14 mouse cellular contexts compared by ENCODE assay signal in the genomic region with DNA sequence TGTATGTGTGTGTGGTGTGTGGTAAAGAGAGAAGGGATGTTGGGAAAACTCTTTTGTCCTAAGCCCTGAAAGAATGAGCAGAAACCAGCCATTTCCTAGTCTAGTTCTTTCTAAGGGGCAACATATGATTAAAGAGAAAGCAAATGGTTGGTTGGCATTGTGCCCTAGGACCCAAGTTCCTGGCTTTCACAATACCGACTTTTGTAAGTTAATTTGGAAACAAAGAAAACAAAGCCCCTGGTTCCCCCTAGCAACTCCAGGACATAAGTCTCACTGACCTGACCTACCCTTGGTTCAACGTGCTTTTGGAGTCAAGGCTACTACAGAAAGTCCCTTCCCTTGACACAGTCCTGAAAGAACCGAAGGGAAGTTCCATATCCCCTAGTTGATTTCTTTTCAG.
DNase-seq lines count a peak whose midpoint lies in the region; ATAC-seq lines count a peak whose summit lies in the region.
"Had no signal": no experiment of that assay in that cellular context is flagged by ENCODE, and none has a peak within 500 bp of the region (broad histone marks: within the 10 kb centered on the region; RNA-seq: fewer than 3 reads in every experiment).

No protein-coding gene starts in this region.

- peak overlapping the region; percentile 36; the same call in 1 of the 2 replicates for H3K27ac ChIP-seq in heart, embryonic 11.5 days (ENCODE audit: low read depth, low read length)
- H3K27ac ChIP-seq in forebrain, embryonic 11.5 days (ENCODE audit: low read depth, low read length), result peak overlapping the region; percentile 2; the same call in 1 of the 2 replicates
- peak overlapping the region; percentile 92 for H3K27ac ChIP-seq in hindbrain, embryonic 12.5 days
- H3K27ac ChIP-seq in midbrain, embryonic 15.5 days, result peak overlapping the region; percentile 86
- H3K27ac ChIP-seq: liver, embryonic 12.5 days; macrophage had no signal

- no peak for ATAC-seq in heart, embryonic 11.5 days (replicated peaks; ENCODE audit: insufficient number of reproducible peaks, low FRiP score, low TSS enrichment)
- ATAC-seq in forebrain, embryonic 11.5 days (replicated peaks; ENCODE audit: low FRiP score), result no peak
- ATAC-seq in hindbrain, embryonic 12.5 days (ENCODE audit: low FRiP score), result no peak
- no peak for ATAC-seq in midbrain, embryonic 15.5 days (replicated peaks)
- ATAC-seq: liver, embryonic 12.5 days had no signal

- H3K4me1 ChIP-seq in heart, embryonic 11.5 days (ENCODE audit: control insufficient read depth, insufficient read depth, low read length), result peaks cover 17% of the 10 kb centered on the region
- peaks cover 9% of the 10 kb centered on the region; the same call in 1 of the 2 replicates for H3K4me1 ChIP-seq in forebrain, embryonic 11.5 days (replicated peaks; ENCODE audit: control insufficient read depth, insufficient read depth, low read length)
- H3K4me1 ChIP-seq in hindbrain, embryonic 12.5 days, result peaks cover 23% of the 10 kb centered on the region
- peaks cover 20% of the 10 kb centered on the region for H3K4me1 ChIP-seq in midbrain, embryonic 15.5 days
- H3K4me1 ChIP-seq: liver, embryonic 12.5 days had no signal

- no peak overlapping the region for H3K4me3 ChIP-seq in heart, embryonic 11.5 days (ENCODE audit: low read depth, low read length)
- no peak overlapping the region for H3K4me3 ChIP-seq in forebrain, embryonic 11.5 days (ENCODE audit: low read depth, low read length)
- H3K4me3 ChIP-seq in hindbrain, embryonic 12.5 days, result no peak overlapping the region
- H3K4me3 ChIP-seq in midbrain, embryonic 15.5 days, result no peak overlapping the region
- H3K4me3 ChIP-seq: liver, embryonic 12.5 days had no signal

- no peaks in the 10 kb centered on the region for H3K36me3 ChIP-seq in heart, embryonic 11.5 days (ENCODE audit: control insufficient read depth, insufficient read depth, low read length)
- no peaks in the 10 kb centered on the region for H3K36me3 ChIP-seq in forebrain, embryonic 11.5 days (ENCODE audit: control insufficient read depth, insufficient read depth, low read length)
- no peaks in the 10 kb centered on the region for H3K36me3 ChIP-seq in hindbrain, embryonic 12.5 days
- H3K36me3 ChIP-seq in midbrain, embryonic 15.5 days (replicated peaks), result no peaks in the 10 kb centered on the region
- H3K36me3 ChIP-seq: liver, embryonic 12.5 days had no signal

- no peaks in the 10 kb centered on the region for H3K27me3 ChIP-seq in heart, embryonic 11.5 days (ENCODE audit: control insufficient read depth, insufficient read depth, low read length)
- H3K27me3 ChIP-seq in forebrain, embryonic 11.5 days (ENCODE audit: control insufficient read depth, insufficient read depth, low read length), result no peaks in the 10 kb centered on the region
- 0 out of 2 replicates have a peak, but pooled peaks cover 2% of the 10 kb centered on the region for H3K27me3 ChIP-seq in hindbrain, embryonic 12.5 days
- no peaks in the 10 kb centered on the region for H3K27me3 ChIP-seq in midbrain, embryonic 15.5 days (replicated peaks)
- H3K27me3 ChIP-seq: liver, embryonic 12.5 days had no signal

- no peak overlapping the region for H3K4me2 ChIP-seq in heart, embryonic 11.5 days
- no peak overlapping the region for H3K4me2 ChIP-seq in forebrain, embryonic 11.5 days (ENCODE audit: low read depth, low read length, severe bottlenecking)
- no peak overlapping the region; the same call in 1 of the 2 replicates for H3K4me2 ChIP-seq in hindbrain, embryonic 12.5 days (replicated peaks)
- H3K4me2 ChIP-seq in midbrain, embryonic 15.5 days, result no peak overlapping the region
- H3K4me2 ChIP-seq: liver, embryonic 12.5 days had no signal

- no peak overlapping the region for H3K9ac ChIP-seq in heart, embryonic 11.5 days (ENCODE audit: low read depth, low read length)
- H3K9ac ChIP-seq in forebrain, embryonic 11.5 days (ENCODE audit: low read length), result no peak overlapping the region
- no peak overlapping the region for H3K9ac ChIP-seq in hindbrain, embryonic 12.5 days
- peak overlapping the region; percentile 12; the same call in 1 of the 2 replicates for H3K9ac ChIP-seq in midbrain, embryonic 15.5 days
- H3K9ac ChIP-seq: liver, embryonic 12.5 days had no signal

- WGBS in heart, embryonic 11.5 days (ENCODE audit: insufficient replicate concordance), result 59% methylated on average over 3 of the region's 3 CpGs
- WGBS in forebrain, embryonic 11.5 days, result 17% methylated on average over 3 of the region's 3 CpGs
- 29% methylated on average over 3 of the region's 3 CpGs for WGBS in hindbrain, embryonic 12.5 days
- 7% methylated on average over 3 of the region's 3 CpGs for WGBS in midbrain, embryonic 15.5 days

- DNase-seq in heart, postnatal 4 days, result no peak
- DNase-seq in forebrain, embryonic 11.5 days (ENCODE audit: low spot score), result no peak
- DNase-seq in adrenal gland, postnatal 10 days, result no peak
- no peak for DNase-seq in testis, postnatal 10 days (ENCODE audit: low spot score)
- no peak for DNase-seq in urinary bladder, postnatal 10 days (ENCODE audit: low spot score)
- DNase-seq: B cell, adult 2 months; cerebellum, adult 11-12 months; heart, adult 18-20 months; thymus, adult 18-20 months had no signal

- no peaks in the 10 kb centered on the region for H3K9me3 ChIP-seq in heart, embryonic 11.5 days (replicated peaks; ENCODE audit: control insufficient read depth, low read length)
- no peaks in the 10 kb centered on the region for H3K9me3 ChIP-seq in forebrain, embryonic 11.5 days (ENCODE audit: control insufficient read depth, low read length)
- H3K9me3 ChIP-seq in hindbrain, embryonic 12.5 days (replicated peaks), result 0 out of 2 replicates have a peak, but pooled peaks cover 3% of the 10 kb centered on the region
- H3K9me3 ChIP-seq in midbrain, embryonic 15.5 days, result no peaks in the 10 kb centered on the region
- H3K9me3 ChIP-seq: liver, embryonic 12.5 days had no signal

Comparison
In these comparisons a context has a peak if more than half of its experiments do, and no peak if none do; other contexts are left out.
1. H3K27ac ChIP-seq: peak in every context shown above with its lines; median percentile 92 in hindbrain, embryonic 12.5 days; 86 in midbrain, embryonic 15.5 days; 36 in heart, embryonic 11.5 days; 2 in forebrain, embryonic 11.5 days.